Mouse (Mus musculus): ENCODE results near the gene Dock4. TPM values are rescaled to one million over a fixed set of nuclear protein-coding genes. Genes with fewer than 3 reads are reported as not detected.

The Dock4 gene
- polyA plus RNA-seq, 1 experiment = 4.1 TPM

- no peak for DNase-seq (ENCODE audit: low spot score)
Measured at GRCm38 (mm10) chr12:40462693-40463235, 17.0 kb downstream of the Dock4 start.

- no peak for DNase-seq (ENCODE audit: low spot score)
Measured at GRCm38 (mm10) chr12:40463828-40464227, 18.1 kb downstream of the Dock4 start.

- DNase-seq (ENCODE audit: low spot score) = no peak
Measured at GRCm38 (mm10) chr12:40464282-40464681, 18.5 kb downstream of the Dock4 start.

- DNase-seq (ENCODE audit: low spot score) = no peak
Measured at GRCm38 (mm10) chr12:40468235-40468634, 22.5 kb downstream of the Dock4 start.

GRCm38 (mm10) chr12:40469009-40469408 lies 23.3 kb downstream of the Dock4 start:
- no peak for DNase-seq (ENCODE audit: low spot score)

GRCm38 (mm10) chr12:40471649-40472399 lies 26.1 kb downstream of the Dock4 start:
- DNase-seq (ENCODE audit: low spot score) = no peak

GRCm38 (mm10) chr12:40473709-40474108 lies 28.0 kb downstream of the Dock4 start:
- DNase-seq (ENCODE audit: low spot score) = no peak

- no peak for DNase-seq (ENCODE audit: low spot score)
Measured at GRCm38 (mm10) chr12:40477621-40478452, 32.1 kb downstream of the Dock4 start.

- no peak for DNase-seq (ENCODE audit: low spot score)
Measured at GRCm38 (mm10) chr12:40484224-40484623, 38.5 kb downstream of the Dock4 start.

- no peak for DNase-seq (ENCODE audit: low spot score)
Measured at GRCm38 (mm10) chr12:40485210-40485609, 39.5 kb downstream of the Dock4 start.

GRCm38 (mm10) chr12:40486047-40486837 lies 40.5 kb downstream of the Dock4 start:
- no peak for DNase-seq (ENCODE audit: low spot score)

GRCm38 (mm10) chr12:40496387-40496786 lies 50.6 kb downstream of the Dock4 start:
- DNase-seq (ENCODE audit: low spot score) = no peak

GRCm38 (mm10) chr12:40497806-40498205 lies 52.1 kb downstream of the Dock4 start:
- no peak for DNase-seq (ENCODE audit: low spot score)

GRCm38 (mm10) chr12:40498250-40498671 lies 52.5 kb downstream of the Dock4 start:
- no peak for DNase-seq (ENCODE audit: low spot score)

GRCm38 (mm10) chr12:40498928-40499626 lies 53.3 kb downstream of the Dock4 start:
- DNase-seq (ENCODE audit: low spot score) = no peak

- DNase-seq (ENCODE audit: low spot score) = no peak
Measured at GRCm38 (mm10) chr12:40499627-40500329, 54.0 kb downstream of the Dock4 start.

- DNase-seq (ENCODE audit: low spot score) = no peak
Measured at GRCm38 (mm10) chr12:40501141-40501540, 55.4 kb downstream of the Dock4 start.

GRCm38 (mm10) chr12:40503520-40503919 lies 57.8 kb downstream of the Dock4 start:
- no peak for DNase-seq (ENCODE audit: low spot score)

GRCm38 (mm10) chr12:40504687-40505086 lies 58.9 kb downstream of the Dock4 start:
- no peak for DNase-seq (ENCODE audit: low spot score)

- no peak for DNase-seq (ENCODE audit: low spot score)
Measured at GRCm38 (mm10) chr12:40507823-40508390, 62.2 kb downstream of the Dock4 start.

Measured in urinary bladder, adult 2 months (tissue).